Mouse (Mus musculus): ENCODE measurements around the gene Sfi1. TPM values are rescaled to one million over a fixed set of nuclear protein-coding genes. Genes with fewer than 3 reads are reported as not detected.
A peak's percentile ranks its signal among the peaks of the same experiment; 100 is the strongest.
"Not testable (repeated sequence)": the region's sequence is repeated elsewhere in the genome, so short reads cannot be mapped to it uniquely, and the experiment has no call there.

Sfi1 gene
- total RNA-seq, 2 experiments from 2014 or later, result 0.42 to 1.1 TPM

DNA sequence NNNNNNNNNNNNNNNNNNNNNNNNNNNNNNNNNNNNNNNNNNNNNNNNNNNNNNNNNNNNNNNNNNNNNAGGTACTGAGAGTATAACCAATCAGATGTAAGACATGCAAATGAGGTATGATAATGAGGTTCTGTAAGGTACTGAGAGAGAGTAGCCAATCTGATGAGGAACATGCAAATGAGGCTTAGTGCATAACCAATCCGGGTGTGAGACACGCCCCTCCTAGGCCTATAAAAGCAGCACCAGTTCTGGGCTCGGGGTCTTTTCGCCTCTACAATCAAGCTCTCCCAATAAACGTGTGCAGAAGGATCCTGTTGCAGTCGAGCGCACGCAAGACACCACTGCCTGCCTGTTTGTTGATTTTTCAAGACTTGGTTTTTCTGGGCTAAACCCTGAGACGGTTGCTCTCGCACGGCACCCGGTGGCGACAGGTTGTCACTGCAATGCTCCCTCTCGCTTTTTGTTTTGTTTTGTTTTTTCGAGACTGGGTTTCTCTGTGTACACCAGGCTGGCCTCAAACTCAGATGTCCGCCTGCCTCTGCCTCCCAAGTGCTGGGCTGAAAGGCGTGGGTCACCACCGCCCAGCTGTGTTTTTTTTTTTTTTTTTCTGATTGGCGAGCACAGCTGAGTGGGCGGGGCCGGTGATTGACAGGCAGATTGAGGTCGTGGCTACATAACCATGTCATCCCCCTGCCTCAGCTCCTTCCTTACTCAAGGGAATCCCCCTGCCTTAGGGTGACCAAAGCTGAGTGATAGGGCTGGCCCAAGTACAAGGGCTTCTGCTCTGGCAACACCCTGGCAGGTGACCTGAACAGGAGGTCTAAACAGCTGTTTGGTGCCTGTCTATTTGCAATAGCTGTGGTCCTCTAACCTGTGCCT lies 68.1 kb downstream of the Sfi1 start:
- not testable (repeated sequence) for ATAC-seq (replicated peaks; ENCODE audit: low FRiP score, poor library complexity, severe bottlenecking)

DNA sequence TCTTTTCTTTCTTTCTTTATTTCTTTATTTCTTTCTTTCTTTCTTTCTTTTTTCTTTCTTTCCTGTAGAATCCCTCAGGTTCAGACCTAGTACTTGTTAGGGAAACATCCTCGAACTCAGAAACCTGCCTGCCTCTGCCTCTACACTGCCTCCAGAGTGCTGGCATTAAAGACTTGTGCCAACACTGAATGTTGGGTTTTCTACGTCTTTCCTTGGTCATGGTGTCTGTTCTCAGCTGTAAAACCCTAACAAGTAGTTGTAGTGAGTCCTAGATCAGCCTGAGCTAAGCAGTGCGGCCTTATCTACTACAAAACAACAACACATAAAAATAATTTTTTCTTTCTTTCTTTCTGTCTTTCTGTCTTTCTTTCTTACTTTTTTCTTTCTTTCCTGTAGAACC lies 78.9 kb downstream of the Sfi1 start:
- ATAC-seq (replicated peaks; ENCODE audit: low FRiP score, poor library complexity, severe bottlenecking), result no peak

DNA sequence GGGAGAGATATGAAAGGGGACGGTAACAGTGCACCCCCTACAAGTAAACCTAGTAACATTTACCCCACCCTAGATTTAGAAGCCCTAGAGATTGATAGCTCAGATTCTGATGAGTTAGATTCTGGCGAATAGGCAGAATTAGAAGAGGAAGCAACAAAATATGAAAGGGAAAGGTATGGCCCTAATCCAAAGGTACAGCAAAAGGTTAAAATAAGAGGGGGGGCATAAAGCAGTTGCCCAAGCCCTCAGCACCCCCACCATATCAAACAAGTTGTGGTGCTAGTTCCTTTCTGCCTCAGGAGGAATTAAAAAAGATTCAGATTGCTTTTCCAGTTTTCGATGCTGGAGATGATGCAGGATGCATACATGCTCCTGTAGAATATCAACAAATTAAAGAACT lies 87.1 kb downstream of the Sfi1 start:
- no peak for ATAC-seq (replicated peaks; ENCODE audit: low FRiP score, poor library complexity, severe bottlenecking)

DNA sequence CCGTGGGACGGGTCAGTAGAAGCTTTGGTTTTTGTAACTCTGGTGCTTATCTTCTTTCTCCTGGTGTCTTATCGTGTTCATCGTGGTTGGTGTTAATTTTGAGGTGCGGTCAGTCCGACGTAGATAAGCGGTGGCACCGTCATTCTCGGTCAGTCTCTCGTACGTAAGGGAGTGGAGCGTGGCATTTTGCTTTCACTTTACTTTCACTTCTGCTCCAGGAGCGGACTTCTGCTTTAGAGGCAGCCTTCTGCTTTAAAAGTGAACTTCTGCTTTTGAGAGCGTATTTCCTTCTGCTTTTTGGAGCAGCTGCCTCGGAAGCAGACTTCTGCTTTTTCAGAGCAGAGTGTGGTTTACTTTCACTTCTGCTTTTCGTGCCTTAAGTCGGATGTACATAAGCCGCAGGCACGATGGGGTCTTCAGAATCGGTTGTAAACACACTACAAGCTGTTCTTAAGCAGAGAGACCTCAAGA lies 88.0 kb downstream of the Sfi1 start:
- ATAC-seq (replicated peaks; ENCODE audit: low FRiP score, poor library complexity, severe bottlenecking), result no peak

DNA sequence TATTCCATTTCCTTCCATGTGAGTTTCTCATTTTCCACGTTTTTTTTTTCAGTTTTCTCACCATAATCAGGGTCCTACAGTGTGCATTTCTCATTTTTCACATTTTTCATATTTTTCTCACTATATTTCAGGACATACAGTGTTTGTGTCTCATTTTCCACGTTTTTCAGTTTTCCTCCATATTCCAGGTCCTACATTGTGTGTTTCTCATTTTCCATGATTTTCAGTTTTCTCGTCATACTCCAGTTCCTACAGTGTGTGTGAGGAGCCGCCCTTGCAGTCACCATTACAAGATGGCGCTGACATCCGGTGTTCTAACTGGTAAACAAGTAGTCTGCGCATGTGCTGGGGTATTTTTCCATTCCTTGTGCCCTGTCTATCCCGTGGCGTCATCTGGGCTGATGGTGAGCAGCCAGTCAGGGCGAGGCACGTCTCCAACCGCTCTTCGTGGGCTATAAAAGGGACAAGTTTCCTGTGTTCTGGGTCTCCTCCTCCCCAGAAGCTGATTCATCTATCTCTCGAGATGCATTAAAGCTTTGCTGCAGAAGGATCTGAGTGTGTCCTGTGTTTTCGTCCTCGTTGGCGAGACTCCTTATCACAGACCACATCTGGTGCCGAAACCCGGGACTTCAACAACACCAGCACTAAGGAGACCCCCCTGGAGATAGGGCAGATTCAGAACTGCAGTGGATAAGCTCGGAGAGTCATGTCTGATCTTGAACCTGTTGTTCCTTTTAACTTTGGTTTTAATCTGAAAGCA lies 88.6 kb downstream of the Sfi1 start:
- not testable (repeated sequence) for ATAC-seq (replicated peaks; ENCODE audit: low FRiP score, poor library complexity, severe bottlenecking)

DNA sequence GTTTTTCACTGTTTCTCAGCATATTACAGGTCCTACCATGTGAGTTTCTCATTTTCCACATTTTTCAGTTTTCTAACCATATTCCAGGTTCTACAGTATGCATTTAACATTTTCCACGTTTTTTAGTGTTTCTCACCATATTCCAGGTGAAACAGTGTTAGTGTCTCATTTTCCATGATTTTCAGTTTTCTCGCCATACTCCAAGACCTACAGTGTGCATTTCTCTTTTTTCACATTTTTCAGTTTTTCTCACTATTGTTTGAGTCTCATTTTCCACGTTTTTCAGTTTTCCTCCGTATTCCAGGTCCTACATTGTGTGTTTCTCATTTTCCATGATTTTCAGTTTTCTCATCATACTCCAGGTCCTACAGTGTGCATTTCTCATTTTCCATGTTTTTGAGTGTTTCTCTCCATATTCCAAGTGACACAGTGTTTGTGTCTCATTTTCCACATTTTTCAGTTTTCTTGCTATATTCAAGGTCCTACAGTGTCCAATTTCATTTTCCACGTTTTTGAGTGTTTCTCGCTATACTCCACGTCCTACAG lies 89.6 kb downstream of the Sfi1 start:
- ATAC-seq (replicated peaks; ENCODE audit: low FRiP score, poor library complexity, severe bottlenecking), result no peak

DNA sequence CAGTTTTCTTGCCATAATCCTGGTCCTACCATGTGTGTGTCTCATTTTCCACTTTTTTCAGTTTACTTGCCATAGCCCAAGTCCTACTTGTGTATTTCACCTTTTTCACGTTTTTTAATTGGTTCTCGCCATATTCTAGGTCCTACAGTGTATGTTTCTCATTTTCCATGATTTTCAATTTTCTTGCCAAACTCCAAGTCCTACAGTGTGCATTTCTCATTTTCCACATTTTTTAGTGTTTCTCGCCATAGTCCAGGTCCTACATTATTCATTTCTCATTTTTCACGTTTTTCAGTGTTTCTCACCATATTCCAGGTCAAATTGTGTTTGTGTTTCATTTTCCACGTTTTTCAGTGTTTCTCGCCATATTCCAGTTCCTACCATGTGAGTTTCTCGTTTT lies 90.6 kb downstream of the Sfi1 start:
- 0 out of 2 replicates have a peak, but pooled peaks have one; percentile 36 for ATAC-seq (replicated peaks; ENCODE audit: low FRiP score, poor library complexity, severe bottlenecking)

DNA sequence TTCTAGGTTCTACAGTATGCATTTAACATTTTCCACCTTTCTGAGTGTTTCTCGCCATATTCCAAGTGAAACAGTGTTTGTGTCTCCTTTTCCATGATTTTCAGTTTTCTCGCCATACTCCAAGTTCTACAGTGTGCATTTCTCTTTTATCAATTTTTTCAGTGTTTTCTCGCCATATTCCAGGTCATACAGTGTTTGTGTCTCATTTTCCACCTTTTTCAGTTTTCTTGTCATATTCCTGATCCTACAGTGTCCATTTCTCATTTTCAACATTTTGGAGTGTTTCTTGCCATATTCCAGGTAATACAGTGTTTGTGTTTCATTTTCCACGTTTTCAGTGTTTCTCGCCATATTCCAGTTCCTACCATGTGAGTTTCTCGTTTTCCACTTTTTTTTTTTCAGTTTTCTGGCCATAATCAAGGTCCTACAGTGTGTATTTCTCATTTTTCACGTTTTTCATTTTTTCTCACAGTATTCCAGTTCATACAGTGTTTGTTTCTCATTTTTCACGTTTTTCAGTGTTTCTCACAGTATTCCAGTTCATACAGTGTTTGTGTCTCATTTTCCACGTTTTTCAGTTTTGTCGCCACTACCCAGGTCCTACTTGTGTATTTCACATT lies 91.3 kb downstream of the Sfi1 start:
- no peak for ATAC-seq (replicated peaks; ENCODE audit: low FRiP score, poor library complexity, severe bottlenecking)

DNA sequence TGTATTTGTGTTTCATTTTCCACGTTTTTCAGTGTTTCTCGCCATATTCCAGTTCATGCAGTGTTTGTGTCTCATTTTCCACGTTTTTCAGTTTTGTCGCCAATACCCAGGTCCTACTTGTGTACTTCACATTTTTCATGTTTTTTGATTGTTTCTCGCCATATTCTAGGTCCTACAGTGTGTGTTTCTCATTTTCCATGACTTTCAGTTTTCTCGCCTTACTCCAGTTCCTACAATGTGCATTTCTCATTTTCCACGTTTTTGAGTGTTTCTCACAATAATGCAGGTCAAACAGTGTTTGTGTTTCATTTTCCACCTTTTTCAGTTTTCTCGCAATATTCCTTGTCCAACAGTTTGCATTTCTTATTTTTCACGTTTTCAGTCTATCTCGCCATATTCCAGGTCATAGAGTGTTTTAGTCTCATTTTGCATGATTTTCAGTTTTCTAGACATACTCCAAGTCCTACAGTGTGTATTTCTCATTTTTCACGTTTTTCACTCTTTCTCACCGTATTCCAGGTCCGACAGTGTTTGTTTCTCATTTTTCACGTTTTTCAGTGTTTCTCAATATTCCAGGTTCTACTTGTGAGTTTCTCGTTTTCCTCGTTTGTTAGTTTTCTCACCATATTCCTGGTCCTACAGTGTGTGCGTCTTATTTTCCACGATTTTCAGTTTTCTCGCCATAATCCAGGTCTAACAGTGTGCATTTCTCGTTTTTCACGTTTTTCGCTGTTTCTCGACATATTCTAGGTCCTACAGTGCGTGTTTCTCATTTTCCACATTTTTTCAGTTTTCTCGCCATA lies 92.0 kb downstream of the Sfi1 start:
- peak; percentile 61 for ATAC-seq (replicated peaks; ENCODE audit: low FRiP score, poor library complexity, severe bottlenecking)

DNA sequence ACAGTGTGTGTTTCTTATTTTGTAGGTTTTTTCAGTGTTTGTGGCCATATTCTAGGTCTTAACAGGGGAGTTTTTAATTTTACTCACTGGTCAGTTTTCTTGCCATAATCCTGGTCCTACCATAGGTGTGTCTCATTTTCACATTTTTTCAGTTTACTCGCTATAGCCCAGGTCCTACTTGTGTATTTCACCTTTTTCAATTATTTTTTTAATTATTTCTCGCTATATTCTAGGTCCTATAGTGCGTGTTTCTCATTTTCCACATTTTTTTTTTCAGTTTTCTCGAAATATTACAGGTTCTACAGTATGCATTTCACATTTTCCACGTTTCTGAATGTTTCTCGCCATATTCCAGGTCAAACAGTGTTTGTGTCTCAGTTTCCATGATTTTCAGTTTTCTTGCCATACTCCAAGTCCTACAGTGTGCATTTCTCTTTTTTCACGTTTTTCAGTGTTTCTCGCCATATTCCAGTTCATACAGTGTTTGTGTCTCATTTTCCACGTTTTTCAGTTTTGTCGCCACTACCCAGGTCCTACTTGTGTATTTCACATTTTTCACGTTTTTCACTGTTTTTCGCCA lies 93.1 kb downstream of the Sfi1 start:
- ATAC-seq (replicated peaks; ENCODE audit: low FRiP score, poor library complexity, severe bottlenecking), result peak; percentile 73

Other genes starting within 250 kb of the Sfi1 start
- 111 and 147 TPM in 2 replicates for gene Eif4enif1, start 8.9 kb upstream of the Sfi1 start, total RNA-seq (2015; ENCODE audit: low replicate concordance)
- gene Eif4enif1, start 8.9 kb upstream of the Sfi1 start, total RNA-seq (2017; ENCODE audit: low replicate concordance), result 127 and 128 TPM in 2 replicates
- 130 and 148 TPM in 2 replicates for gene Drg1, start 73.0 kb upstream of the Sfi1 start, total RNA-seq (2015; ENCODE audit: low replicate concordance)
- 91.5 and 154 TPM in 2 replicates for gene Drg1, start 73.0 kb upstream of the Sfi1 start, total RNA-seq (2017; ENCODE audit: low replicate concordance)
- 14.1 and 17.6 TPM in 2 replicates for gene Patz1, start 95.4 kb upstream of the Sfi1 start, total RNA-seq (2015; ENCODE audit: low replicate concordance)
- gene Patz1, start 95.4 kb upstream of the Sfi1 start, total RNA-seq (2017; ENCODE audit: low replicate concordance), result 18.2 and 31.6 TPM in 2 replicates
- gene Pik3ip1, start 136.9 kb upstream of the Sfi1 start, total RNA-seq (2015; ENCODE audit: low replicate concordance), result 2.1 and 4.3 TPM in 2 replicates
- 2.7 and 20.2 TPM in 2 replicates for gene Pik3ip1, start 136.9 kb upstream of the Sfi1 start, total RNA-seq (2017; ENCODE audit: low replicate concordance)
- gene Limk2, start 215.7 kb upstream of the Sfi1 start, total RNA-seq (2015; ENCODE audit: low replicate concordance), result 5.0 and 12.6 TPM in 2 replicates
- gene Limk2, start 215.7 kb upstream of the Sfi1 start, total RNA-seq (2017; ENCODE audit: low replicate concordance), result 9.1 and 16.8 TPM in 2 replicates